Mouse (Mus musculus): ENCODE measurements around the gene Dlk1. TPM values are rescaled to one million over a fixed set of nuclear protein-coding genes. Genes with fewer than 3 reads are reported as not detected.
"Not testable (repeated sequence)": the region's sequence is repeated elsewhere in the genome, so short reads cannot be mapped to it uniquely, and the experiment has no call there.

Gene Dlk1
- polyA plus RNA-seq, 1 experiment from 2014 or later: 918 TPM

GRCm38 (mm10) chr12:109473575-109473976, 21.0 kb downstream of the Dlk1 start:
- Histone ChIP-seq H3K4me1 (ENCODE audit: control insufficient read depth, insufficient read depth, low read length) (peaks cover 11% of the 10 kb centered on the region; the same call in 1 of the 2 replicates), H3K36me3 (ENCODE audit: control insufficient read depth, insufficient read depth, low read length) (no peaks in the 10 kb centered on the region), H3K27me3 (replicated peaks; ENCODE audit: control insufficient read depth, insufficient read depth, low read length) (no peaks in the 10 kb centered on the region), H3K4me2 (ENCODE audit: low read depth, low read length) (no peak overlapping the region), H3K27ac (replicated peaks; ENCODE audit: low read depth, low read length) (no peak overlapping the region), H3K9ac (ENCODE audit: low read depth, low read length) (no peak overlapping the region), H3K9me3 (ENCODE audit: control insufficient read depth, low read length) (no peaks in the 10 kb centered on the region), H3K4me3 (ENCODE audit: low read depth, low read length) (no peak overlapping the region)
- ATAC-seq (ENCODE audit: low read depth) (peak; percentile 57), DNase-seq (ENCODE audit: low spot score) (peak; percentile 58)
- 20% methylated on average over 6 of the region's 6 CpGs for WGBS

GRCm38 (mm10) chr12:109474187-109474606, 21.6 kb downstream of the Dlk1 start:
- peaks cover 11% of the 10 kb centered on the region; the same call in 1 of the 2 replicates for H3K4me1 ChIP-seq (ENCODE audit: control insufficient read depth, insufficient read depth, low read length)
- peak; percentile 77 for DNase-seq (ENCODE audit: low spot score)
- peak; percentile 57; the same call in 1 of the 2 replicates for ATAC-seq (ENCODE audit: low read depth)
- no peak overlapping the region for H3K4me2 ChIP-seq (ENCODE audit: low read depth, low read length)
- no peaks in the 10 kb centered on the region for H3K27me3 ChIP-seq (replicated peaks; ENCODE audit: control insufficient read depth, insufficient read depth, low read length)
- no peak overlapping the region; the same call in 1 of the 2 replicates for H3K27ac ChIP-seq (replicated peaks; ENCODE audit: low read depth, low read length)
- no peaks in the 10 kb centered on the region for H3K36me3 ChIP-seq (ENCODE audit: control insufficient read depth, insufficient read depth, low read length)
- no peak overlapping the region for H3K9ac ChIP-seq (ENCODE audit: low read depth, low read length)
- H3K4me3 ChIP-seq (ENCODE audit: low read depth, low read length): no peak overlapping the region
- 62% methylated on average over 9 of the region's 9 CpGs for WGBS
- H3K9me3 ChIP-seq (ENCODE audit: control insufficient read depth, low read length): no peaks in the 10 kb centered on the region

GRCm38 (mm10) chr12:109475501-109475900, 22.9 kb downstream of the Dlk1 start:
- 0 out of 2 replicates have a peak overlapping the region, but pooled peaks have one; percentile 4 for H3K27ac ChIP-seq (replicated peaks; ENCODE audit: low read depth, low read length)

GRCm38 (mm10) chr12:109486525-109486924, 33.9 kb downstream of the Dlk1 start:
- not testable (repeated sequence) for ATAC-seq (ENCODE audit: low read depth); H3K4me2 ChIP-seq (ENCODE audit: low read depth, low read length); H3K4me3 ChIP-seq (ENCODE audit: low read depth, low read length); H3K27me3 ChIP-seq (replicated peaks; ENCODE audit: control insufficient read depth, insufficient read depth, low read length); H3K9ac ChIP-seq (ENCODE audit: low read depth, low read length); H3K27ac ChIP-seq (replicated peaks; ENCODE audit: low read depth, low read length); H3K36me3 ChIP-seq (ENCODE audit: control insufficient read depth, insufficient read depth, low read length); H3K4me1 ChIP-seq (ENCODE audit: control insufficient read depth, insufficient read depth, low read length); H3K9me3 ChIP-seq (ENCODE audit: control insufficient read depth, low read length); DNase-seq (ENCODE audit: low spot score)
- 30% methylated on average over 1 of the region's 1 CpGs for WGBS

More at GRCm38 (mm10) chr12:109475501-109475900, 22.9 kb downstream of the Dlk1 start:
- H3K9ac ChIP-seq (ENCODE audit: low read depth, low read length): no peak overlapping the region
- H3K4me3 ChIP-seq (ENCODE audit: low read depth, low read length): no peak overlapping the region
- H3K4me2 ChIP-seq (ENCODE audit: low read depth, low read length): no peak overlapping the region
- peak; percentile 61 for DNase-seq (ENCODE audit: low spot score)
- H3K4me1 ChIP-seq (ENCODE audit: control insufficient read depth, insufficient read depth, low read length): peaks cover 11% of the 10 kb centered on the region; the same call in 1 of the 2 replicates
- H3K36me3 ChIP-seq (ENCODE audit: control insufficient read depth, insufficient read depth, low read length): no peaks in the 10 kb centered on the region
- WGBS: 43% methylated on average over 4 of the region's 4 CpGs
- H3K27me3 ChIP-seq (replicated peaks; ENCODE audit: control insufficient read depth, insufficient read depth, low read length): no peaks in the 10 kb centered on the region
- ATAC-seq (ENCODE audit: low read depth): no peak
- no peaks in the 10 kb centered on the region for H3K9me3 ChIP-seq (ENCODE audit: control insufficient read depth, low read length)

- Histone ChIP-seq H3K27me3 (replicated peaks; ENCODE audit: control insufficient read depth, insufficient read depth, low read length) (no peaks in the 10 kb centered on the region), H3K27ac (replicated peaks; ENCODE audit: low read depth, low read length) (no peak overlapping the region), H3K9ac (ENCODE audit: low read depth, low read length) (no peak overlapping the region), H3K9me3 (ENCODE audit: control insufficient read depth, low read length) (no peaks in the 10 kb centered on the region), H3K4me3 (ENCODE audit: low read depth, low read length) (no peak overlapping the region), H3K4me1 (ENCODE audit: control insufficient read depth, insufficient read depth, low read length) (0 out of 2 replicates have a peak, but pooled peaks cover 5% of the 10 kb centered on the region), H3K36me3 (ENCODE audit: control insufficient read depth, insufficient read depth, low read length) (no peaks in the 10 kb centered on the region), H3K4me2 (ENCODE audit: low read depth, low read length) (no peak overlapping the region)
- ATAC-seq (ENCODE audit: low read depth) (no peak), DNase-seq (ENCODE audit: low spot score) (no peak)
- WGBS: 83% methylated on average over 3 of the region's 3 CpGs
Observed at GRCm38 (mm10) chr12:109491701-109492100, 39.1 kb downstream of the Dlk1 start.

- Histone ChIP-seq H3K27me3 (replicated peaks; ENCODE audit: control insufficient read depth, insufficient read depth, low read length) (no peaks in the 10 kb centered on the region), H3K4me3 (ENCODE audit: low read depth, low read length) (no peak overlapping the region), H3K9me3 (ENCODE audit: control insufficient read depth, low read length) (no peaks in the 10 kb centered on the region), H3K36me3 (ENCODE audit: control insufficient read depth, insufficient read depth, low read length) (no peaks in the 10 kb centered on the region), H3K27ac (replicated peaks; ENCODE audit: low read depth, low read length) (no peak overlapping the region), H3K4me2 (ENCODE audit: low read depth, low read length) (no peak overlapping the region), H3K4me1 (ENCODE audit: control insufficient read depth, insufficient read depth, low read length) (0 out of 2 replicates have a peak, but pooled peaks cover 5% of the 10 kb centered on the region), H3K9ac (ENCODE audit: low read depth, low read length) (no peak overlapping the region)
- ATAC-seq (ENCODE audit: low read depth) (no peak), DNase-seq (ENCODE audit: low spot score) (no peak)
- WGBS: 89% methylated on average over 9 of the region's 9 CpGs
Observed at GRCm38 (mm10) chr12:109493381-109493780, 40.8 kb downstream of the Dlk1 start.

- ATAC-seq (ENCODE audit: low read depth) (no peak), DNase-seq (ENCODE audit: low spot score) (no peak)
- H3K4me3 ChIP-seq (ENCODE audit: low read depth, low read length): no peak overlapping the region
- H3K36me3 ChIP-seq (ENCODE audit: control insufficient read depth, insufficient read depth, low read length): no peaks in the 10 kb centered on the region
- no peak overlapping the region for H3K4me2 ChIP-seq (ENCODE audit: low read depth, low read length)
- H3K27me3 ChIP-seq (replicated peaks; ENCODE audit: control insufficient read depth, insufficient read depth, low read length): no peaks in the 10 kb centered on the region
- H3K9ac ChIP-seq (ENCODE audit: low read depth, low read length): 0 out of 2 replicates have a peak overlapping the region, but pooled peaks have one; percentile 30
- H3K27ac ChIP-seq (replicated peaks; ENCODE audit: low read depth, low read length): no peak overlapping the region
- WGBS: 57% methylated on average over 20 of the region's 20 CpGs
- H3K4me1 ChIP-seq (ENCODE audit: control insufficient read depth, insufficient read depth, low read length): 0 out of 2 replicates have a peak, but pooled peaks cover 5% of the 10 kb centered on the region
- H3K9me3 ChIP-seq (ENCODE audit: control insufficient read depth, low read length): no peaks in the 10 kb centered on the region
Observed at GRCm38 (mm10) chr12:109495016-109495644, 42.5 kb downstream of the Dlk1 start.

- Histone ChIP-seq H3K4me1 (ENCODE audit: control insufficient read depth, insufficient read depth, low read length) (0 out of 2 replicates have a peak, but pooled peaks cover 5% of the 10 kb centered on the region), H3K27me3 (replicated peaks; ENCODE audit: control insufficient read depth, insufficient read depth, low read length) (no peaks in the 10 kb centered on the region), H3K9me3 (ENCODE audit: control insufficient read depth, low read length) (no peaks in the 10 kb centered on the region), H3K4me2 (ENCODE audit: low read depth, low read length) (no peak overlapping the region), H3K9ac (ENCODE audit: low read depth, low read length) (no peak overlapping the region), H3K27ac (replicated peaks; ENCODE audit: low read depth, low read length) (no peak overlapping the region), H3K4me3 (ENCODE audit: low read depth, low read length) (no peak overlapping the region), H3K36me3 (ENCODE audit: control insufficient read depth, insufficient read depth, low read length) (no peaks in the 10 kb centered on the region)
- 39% methylated on average over 6 of the region's 6 CpGs for WGBS
- DNase-seq (ENCODE audit: low spot score) (no peak), ATAC-seq (ENCODE audit: low read depth) (no peak)
Observed at GRCm38 (mm10) chr12:109496397-109496796, 43.8 kb downstream of the Dlk1 start.

GRCm38 (mm10) chr12:109500992-109501391, 48.4 kb downstream of the Dlk1 start:
- no peak for DNase-seq (ENCODE audit: low spot score)
- WGBS: 66% methylated on average over 4 of the region's 4 CpGs
- H3K4me1 ChIP-seq (ENCODE audit: control insufficient read depth, insufficient read depth, low read length): peaks cover 4% of the 10 kb centered on the region; the same call in 1 of the 2 replicates
- H3K36me3 ChIP-seq (ENCODE audit: control insufficient read depth, insufficient read depth, low read length): no peaks in the 10 kb centered on the region
- H3K4me2 ChIP-seq (ENCODE audit: low read depth, low read length): no peak overlapping the region
- no peak overlapping the region for H3K4me3 ChIP-seq (ENCODE audit: low read depth, low read length)
- H3K27me3 ChIP-seq (replicated peaks; ENCODE audit: control insufficient read depth, insufficient read depth, low read length): no peaks in the 10 kb centered on the region
- H3K9me3 ChIP-seq (ENCODE audit: control insufficient read depth, low read length): no peaks in the 10 kb centered on the region
- no peak overlapping the region for H3K27ac ChIP-seq (replicated peaks; ENCODE audit: low read depth, low read length)
- no peak for ATAC-seq (ENCODE audit: low read depth)
- no peak overlapping the region for H3K9ac ChIP-seq (ENCODE audit: low read depth, low read length)

Measured in embryonic facial prominence, embryonic 14.5 days (tissue).